Mouse (Mus musculus) heart, adult 2 months (tissue): ENCODE measurements around the gene Supt16.

Experiments
- CTCF ChIP-seq: fragments of 200-600 bp; IDR thresholded peaks from 2 replicates; pipeline ENCODE4 v1.8.1; 2022; ENCODE audit warnings: antibody characterized with exemption, mild to moderate bottlenecking, moderate library complexity
- POLR2A ChIP-seq: fragments of 200-500 bp; IDR thresholded peaks from 2 replicates; pipeline ENCODE4 v1.6.1; 2011; ENCODE audit warnings: mild to moderate bottlenecking, low read depth, low read length, control low read depth; ENCODE audit not compliant: insufficient read depth

GRCm38 (mm10) chr14:52244690-52245042 lies 47.5 kb upstream of the Supt16 start:
- TF ChIP-seq POLR2A = no peak
- TF ChIP-seq CTCF = no peak
